Mouse (Mus musculus) spleen, adult 2 months (tissue): ENCODE measurements around the gene Gp1ba.

Source experiments
- CTCF ChIP-seq: fragments of 200-500 bp; IDR thresholded peaks from 2 replicates; pipeline ENCODE4 v1.5.1; 2011; ENCODE audit warnings: mild to moderate bottlenecking, inconsistent platforms; ENCODE audit not compliant: insufficient read depth, insufficient read length, insufficient replicate concordance; ENCODE audit errors: extremely low read depth
- POLR2A ChIP-seq: fragments of 200-500 bp; IDR thresholded peaks from 2 replicates; pipeline ENCODE4 v1.6.1; 2011; ENCODE audit warnings: low read depth, low read length, inconsistent platforms

GRCm38 (mm10) chr11:70619101-70619500 is 19.8 kb upstream of the Gp1ba start, which contains the start of gene Chrne:
- no peak for TF ChIP-seq CTCF
- no peak for TF ChIP-seq POLR2A
